Mouse (Mus musculus): ENCODE results near the gene Ap4s1.

The Ap4s1 gene

DNA sequence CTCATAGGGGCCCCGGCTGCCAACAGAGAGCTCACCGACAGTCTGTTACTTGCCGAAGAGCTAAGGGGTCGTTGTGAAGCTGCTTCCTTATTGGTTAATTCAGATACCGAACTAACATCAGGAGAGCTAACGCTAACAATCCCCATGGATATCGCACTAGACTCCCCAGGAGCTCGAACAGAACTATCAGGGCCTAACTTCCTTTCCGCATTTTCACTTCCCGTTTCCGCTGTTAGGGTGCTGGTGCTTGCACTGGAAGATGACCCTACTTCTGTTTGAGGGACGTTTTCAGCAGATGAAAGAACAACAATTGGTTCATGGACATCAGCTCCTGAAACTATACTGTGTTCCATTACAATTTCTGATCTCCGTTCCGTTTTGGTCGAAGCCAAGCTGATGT, 77.9 kb downstream of the Ap4s1 start:
- no peak for DNase-seq (ENCODE audit: extremely low spot score)

DNA sequence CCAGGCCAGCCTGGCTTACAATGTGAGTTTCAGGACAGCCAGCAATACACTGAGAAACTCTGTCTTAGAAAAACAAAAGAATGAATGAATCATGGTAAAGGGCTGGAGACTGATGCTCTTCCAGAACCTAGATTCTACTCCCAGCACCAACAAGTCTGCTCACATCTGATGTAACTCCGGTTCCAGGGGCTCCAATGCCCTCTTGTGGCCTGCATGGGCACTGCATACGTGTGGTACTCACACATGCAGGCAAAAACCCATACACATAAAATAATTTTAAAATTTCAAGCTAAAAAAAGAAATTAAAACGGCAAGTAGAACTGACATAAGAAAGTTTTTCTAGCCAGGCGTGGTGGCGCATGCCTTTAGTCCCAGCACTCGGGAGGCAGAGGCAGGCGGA, 94.0 kb downstream of the Ap4s1 start:
- peak; percentile 19 for DNase-seq (ENCODE audit: extremely low spot score)

Measured in embryo, embryonic 9.5 days (tissue).